ENCODE assay signal across 24 mouse cellular contexts in the genomic region with DNA sequence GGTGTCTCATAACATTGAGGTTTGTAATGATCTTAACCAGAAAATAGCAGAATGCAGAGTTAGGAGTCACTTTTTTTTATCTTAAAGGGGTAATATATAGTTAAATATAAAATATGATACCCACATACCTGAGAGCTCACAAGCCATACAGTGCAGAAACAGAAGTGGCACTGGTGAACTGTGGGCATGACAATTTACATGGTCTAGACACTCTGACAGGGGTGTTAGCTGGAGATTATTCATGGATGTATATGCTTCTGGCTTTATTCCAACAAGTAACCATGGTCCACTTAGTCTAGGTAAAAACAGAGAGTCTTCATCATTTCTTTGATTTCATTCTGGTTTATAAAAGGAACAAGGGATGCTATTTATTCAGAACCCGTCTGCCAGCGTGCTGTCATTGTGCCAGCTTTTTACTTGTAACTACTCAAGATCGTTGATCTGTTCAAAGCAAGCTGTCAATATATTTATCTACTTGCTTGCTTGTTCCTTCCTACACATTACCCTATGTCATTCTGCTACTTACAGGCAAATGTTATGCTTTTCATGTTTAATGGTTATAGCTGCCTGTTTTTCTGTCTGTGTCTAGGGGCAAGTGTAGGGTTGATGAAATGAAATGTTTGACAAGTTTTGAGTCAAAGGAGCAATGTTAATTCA.
DNase-seq lines count a peak whose midpoint lies in the region; ATAC-seq and TF ChIP-seq lines count a peak whose summit lies in the region.
"Had no signal": no experiment of that assay in that cellular context is flagged by ENCODE, and none has a peak within 500 bp of the region (broad histone marks: within the 10 kb centered on the region; RNA-seq: fewer than 3 reads in every experiment).

No protein-coding gene starts in this region.

- no peaks in the 10 kb centered on the region for H3K4me1 ChIP-seq in hindbrain, postnatal 0 days (ENCODE audit: insufficient read depth, low read length)
- H3K4me1 ChIP-seq in hindbrain, embryonic 16.5 days (ENCODE audit: control insufficient read depth, insufficient read depth, low read depth, low read length), result no peaks in the 10 kb centered on the region
- peaks cover 4% of the 10 kb centered on the region; the same call in 1 of the 2 replicates for H3K4me1 ChIP-seq in forebrain, embryonic 16.5 days (replicated peaks; ENCODE audit: control insufficient read depth, insufficient read depth, low read length)
- H3K4me1 ChIP-seq: heart, embryonic 13.5 days; limb, embryonic 15.5 days had no signal

- no peak overlapping the region for H3K27ac ChIP-seq in hindbrain, postnatal 0 days
- no peak overlapping the region for H3K27ac ChIP-seq in hindbrain, embryonic 16.5 days (ENCODE audit: low read depth, low read length)
- H3K27ac ChIP-seq in forebrain, embryonic 16.5 days (ENCODE audit: low read length), result no peak overlapping the region
- H3K27ac ChIP-seq: heart, adult 2 months; heart, embryonic 13.5 days; kidney, postnatal 0 days; limb, embryonic 15.5 days; liver, embryonic 14.5 days; macrophage had no signal

- no peaks in the 10 kb centered on the region for H3K9me3 ChIP-seq in hindbrain, postnatal 0 days (ENCODE audit: low read length)
- no peaks in the 10 kb centered on the region for H3K9me3 ChIP-seq in hindbrain, embryonic 16.5 days (ENCODE audit: control insufficient read depth, low read length)
- no peaks in the 10 kb centered on the region for H3K9me3 ChIP-seq in forebrain, embryonic 16.5 days (ENCODE audit: control insufficient read depth, low read length)
- H3K9me3 ChIP-seq: G1E; heart, embryonic 13.5 days; limb, embryonic 15.5 days had no signal

- no peak overlapping the region for H3K9ac ChIP-seq in hindbrain, postnatal 0 days (replicated peaks; ENCODE audit: low read length)
- no peak overlapping the region for H3K9ac ChIP-seq in hindbrain, embryonic 16.5 days (ENCODE audit: low read depth, low read length)
- no peak overlapping the region for H3K9ac ChIP-seq in forebrain, embryonic 16.5 days (replicated peaks; ENCODE audit: low read depth, low read length)
- H3K9ac ChIP-seq: heart, embryonic 13.5 days; limb, embryonic 15.5 days; liver, embryonic 14.5 days had no signal

- no peak for TF ChIP-seq CTCF in hindbrain, postnatal 0 days (IDR thresholded peaks at IDR 0.05; ENCODE audit: low read depth)

- H3K36me3 ChIP-seq in hindbrain, postnatal 0 days (ENCODE audit: insufficient read depth, low read length), result no peaks in the 10 kb centered on the region
- H3K36me3 ChIP-seq in hindbrain, embryonic 16.5 days (ENCODE audit: control insufficient read depth, insufficient read depth, low read length), result no peaks in the 10 kb centered on the region
- no peaks in the 10 kb centered on the region for H3K36me3 ChIP-seq in forebrain, embryonic 16.5 days (ENCODE audit: control insufficient read depth, insufficient read depth)
- H3K36me3 ChIP-seq: G1E; heart, embryonic 13.5 days; limb, embryonic 15.5 days had no signal

- no peak overlapping the region for H3K4me2 ChIP-seq in hindbrain, postnatal 0 days (ENCODE audit: low read depth, low read length)
- H3K4me2 ChIP-seq in hindbrain, embryonic 16.5 days (ENCODE audit: low read length), result no peak overlapping the region
- H3K4me2 ChIP-seq in forebrain, embryonic 16.5 days (ENCODE audit: low read length), result no peak overlapping the region
- H3K4me2 ChIP-seq: heart, embryonic 13.5 days; limb, embryonic 15.5 days had no signal

- 56% methylated on average over 3 of the region's 3 CpGs for WGBS in hindbrain, postnatal 0 days
- WGBS in hindbrain, embryonic 16.5 days, result 56% methylated on average over 3 of the region's 3 CpGs
- 32% methylated on average over 3 of the region's 3 CpGs for WGBS in forebrain, embryonic 16.5 days

- H3K4me3 ChIP-seq in hindbrain, postnatal 0 days (ENCODE audit: low read length), result no peak overlapping the region
- no peak overlapping the region for H3K4me3 ChIP-seq in hindbrain, embryonic 16.5 days (ENCODE audit: low read length)
- no peak overlapping the region for H3K4me3 ChIP-seq in forebrain, embryonic 16.5 days (replicated peaks; ENCODE audit: low read length)
- H3K4me3 ChIP-seq: heart, adult 2 months; heart, embryonic 13.5 days; limb, embryonic 15.5 days had no signal

- no peaks in the 10 kb centered on the region for H3K27me3 ChIP-seq in hindbrain, postnatal 0 days (ENCODE audit: insufficient read depth, low read length)
- H3K27me3 ChIP-seq in hindbrain, embryonic 16.5 days (replicated peaks; ENCODE audit: control insufficient read depth, insufficient read depth, low read length), result no peaks in the 10 kb centered on the region
- H3K27me3 ChIP-seq in forebrain, embryonic 16.5 days (replicated peaks; ENCODE audit: control insufficient read depth, insufficient read depth, low read length), result no peaks in the 10 kb centered on the region
- H3K27me3 ChIP-seq: CH12.LX; heart, embryonic 13.5 days; limb, embryonic 15.5 days had no signal

- DNase-seq in hindbrain, postnatal 0 days (ENCODE audit: low spot score), result peak; percentile 5
- DNase-seq in right cerebral cortex, postnatal 10 days (ENCODE audit: low spot score in 2 of 2), result peak; percentile 19 to 24
- DNase-seq in right cerebral cortex, postnatal 25 days, result no peak
- no peak for DNase-seq in testis, postnatal 14 days (ENCODE audit: low spot score)
- no peak for DNase-seq in thymus, postnatal 36 days
- DNase-seq: adrenal gland, adult 2 months; B cell, adult 2 months; cerebellum, adult 8-10 months; gastrocnemius, postnatal 36 days; heart, adult 2 months; heart, postnatal 14 days; kidney, adult 2 months; left cerebral cortex, postnatal 4 days; right cerebral cortex, postnatal 14 days; thymus, postnatal 25 days had no signal

- ATAC-seq in hindbrain, postnatal 0 days, result no peak
- no peak for ATAC-seq in hindbrain, embryonic 16.5 days
- peak; percentile 63 for ATAC-seq in forebrain, embryonic 16.5 days

Comparison
In these comparisons a context has a peak if more than half of its experiments do, and no peak if none do; other contexts are left out.
1. DNase-seq: peak in hindbrain, postnatal 0 days (single experiment) and right cerebral cortex, postnatal 10 days (2 of 2); none in right cerebral cortex, postnatal 25 days (single experiment), testis, postnatal 14 days (single experiment) and thymus, postnatal 36 days (0 of 2).